Mouse (Mus musculus) v-Abl transformed pro-B cells (cell line): ENCODE data around the gene Abca9.

Source experiments
- in situ Hi-C, 2 experiments: fragments of 400-800 bp; cut with MboI; formaldehyde crosslinking; loops; one replicate each; pipeline ENCODE4 v1.15.1; 2025; ENCODE audit not compliant: unreplicated experiment in 2 of 2

Gene Abca9

DNA sequence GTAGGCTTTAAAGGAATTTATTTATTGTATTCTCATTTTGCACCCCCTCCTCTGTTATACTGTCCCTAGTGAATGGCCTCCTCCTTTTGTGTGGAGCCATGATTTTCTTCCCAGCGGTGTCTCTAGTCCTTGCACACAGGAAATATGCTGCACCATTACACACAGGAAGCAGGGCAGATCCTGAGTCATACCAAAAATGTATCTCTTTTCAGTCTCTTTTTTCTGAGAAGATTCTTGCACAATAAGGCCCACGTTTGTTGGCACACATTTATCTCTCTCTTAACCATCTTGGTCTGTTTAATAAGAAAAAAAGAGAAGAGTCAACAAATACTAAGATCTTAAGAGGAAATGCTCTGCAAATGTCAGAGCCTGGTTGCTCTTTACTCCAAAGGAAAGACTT lies 76.7 kb downstream of the Abca9 start:
- in situ Hi-C loops = no loop called here

DNA sequence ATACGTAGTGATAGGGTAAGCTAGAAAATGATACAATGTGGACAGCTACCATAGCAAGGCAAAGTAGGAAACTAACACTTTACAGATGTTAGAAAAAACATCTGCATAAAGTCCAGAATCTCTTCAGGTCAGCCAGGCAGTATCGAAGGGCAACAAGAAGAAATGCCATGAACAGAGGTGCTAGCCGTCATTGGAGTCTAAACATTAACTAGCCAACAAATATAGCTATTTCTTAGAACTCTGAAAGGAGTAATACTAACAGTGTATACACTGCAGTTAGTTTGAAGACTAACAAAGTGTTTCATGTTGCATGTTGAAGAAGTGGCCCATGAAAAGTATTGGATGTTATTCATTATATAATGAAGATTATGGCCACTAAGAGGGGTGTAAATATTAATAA lies 95.8 kb downstream of the Abca9 start:
- in situ Hi-C loops = no loop called here

DNA sequence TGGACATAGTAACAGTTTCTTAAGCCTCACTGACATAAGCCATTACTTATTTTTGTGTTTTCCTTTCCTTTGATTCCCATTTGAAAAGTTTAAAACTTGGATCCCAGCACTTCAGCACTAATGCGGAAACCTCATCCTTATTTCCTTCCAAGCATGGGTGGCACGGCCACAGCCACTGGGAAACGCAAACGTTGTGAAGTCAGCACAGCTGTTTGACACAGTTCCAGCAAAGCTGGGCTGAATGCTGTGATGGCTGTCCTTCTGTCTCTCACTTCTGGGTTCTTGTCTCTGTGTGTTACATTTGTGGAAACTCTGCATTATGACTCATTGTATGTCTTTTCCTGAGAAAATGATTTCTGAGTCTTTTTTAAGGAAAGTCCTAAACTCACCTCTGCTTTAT lies 107.0 kb downstream of the Abca9 start:
- in situ Hi-C loops = no loop called here

DNA sequence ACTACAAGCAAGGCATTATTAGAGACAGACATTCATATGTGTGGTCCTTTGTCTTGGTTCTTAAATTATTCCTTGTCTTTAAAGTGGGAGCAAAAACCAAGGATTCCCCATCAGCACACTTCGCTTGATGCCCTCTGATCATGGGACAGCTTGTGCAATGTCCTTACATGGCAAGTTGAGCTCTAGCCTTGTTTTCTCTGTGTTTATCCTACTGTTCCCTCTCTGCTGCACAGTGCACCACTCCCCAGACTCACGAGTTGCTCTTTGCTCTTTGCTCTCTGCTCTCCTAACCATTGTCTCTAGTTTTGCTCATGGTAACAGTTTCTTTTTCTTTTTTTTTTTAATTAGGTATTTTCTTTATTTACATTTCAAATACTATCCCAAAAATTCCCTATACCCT lies 107.9 kb downstream of the Abca9 start:
- in situ Hi-C loops = no loop called here

DNA sequence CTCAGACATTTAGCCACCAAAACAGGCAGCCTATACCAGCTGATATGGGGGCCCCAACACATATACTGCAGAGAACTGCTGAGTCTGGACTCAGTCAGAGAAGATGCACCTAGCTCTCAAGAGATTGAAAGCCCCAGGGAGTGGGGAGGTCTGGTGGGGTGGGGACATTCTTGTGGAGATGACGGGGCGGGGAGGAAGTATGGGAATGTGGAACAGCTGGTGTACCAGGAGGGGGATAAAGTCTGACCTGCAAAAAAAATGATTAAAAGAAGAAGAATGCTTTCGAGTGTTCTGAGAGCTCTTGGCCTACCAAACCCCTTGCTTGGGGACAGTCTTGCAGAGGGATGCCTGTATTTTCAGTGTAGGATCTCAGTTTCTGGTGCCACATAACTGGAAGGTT lies 114.3 kb downstream of the Abca9 start:
- in situ Hi-C loops = no loop called here
